Mouse (Mus musculus) adrenal gland (tissue): ENCODE results near the gene Cadm1.

Source experiments
- intact Hi-C: fragments of 180-260 bp; cut with DNase I; formaldehyde crosslinking; loops from one replicate; pipeline ENCODE4 v1.15.1; 2025

Gene Cadm1

DNA sequence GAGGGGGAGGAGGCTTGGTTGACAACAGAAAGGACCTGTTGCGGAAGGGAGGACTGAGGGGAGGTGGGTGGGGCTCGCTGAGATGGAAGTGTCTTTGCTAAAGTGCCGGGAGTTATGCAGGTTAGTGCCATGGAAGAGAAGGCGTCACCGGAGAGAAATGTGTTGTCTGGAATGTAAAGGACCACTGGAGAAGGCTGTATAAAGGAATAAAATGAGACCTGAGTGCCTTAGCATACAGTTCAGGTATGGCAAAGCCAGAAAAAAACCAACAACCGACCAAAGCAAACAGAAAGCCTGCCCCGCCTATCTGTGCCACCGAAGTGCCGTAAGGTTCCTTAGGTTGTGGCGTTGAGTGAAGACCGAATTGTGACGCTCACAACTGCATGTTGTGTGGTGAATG lies 18.4 kb downstream of the Cadm1 start:
- intact Hi-C loops: no loop called here

DNA sequence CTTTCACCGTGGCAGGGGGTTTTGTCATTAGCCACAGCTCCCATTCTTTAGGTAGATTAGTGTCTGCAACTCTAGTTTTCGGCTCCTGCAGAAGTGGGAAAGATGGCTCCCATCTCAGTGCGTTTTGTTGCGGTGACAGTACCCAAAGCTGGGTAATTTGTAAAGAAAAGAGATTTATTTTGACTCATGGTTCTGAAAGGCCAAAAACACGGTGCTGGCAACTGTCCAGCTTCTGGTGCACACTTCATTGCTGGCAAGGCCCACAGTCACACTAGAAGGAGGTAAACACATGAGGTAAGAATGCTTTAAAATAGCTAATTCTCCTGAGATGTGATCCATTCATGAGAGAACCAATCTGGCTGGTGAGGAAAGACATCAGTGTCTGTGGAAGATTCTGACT lies 18.9 kb downstream of the Cadm1 start:
- intact Hi-C loops: no loop called here

DNA sequence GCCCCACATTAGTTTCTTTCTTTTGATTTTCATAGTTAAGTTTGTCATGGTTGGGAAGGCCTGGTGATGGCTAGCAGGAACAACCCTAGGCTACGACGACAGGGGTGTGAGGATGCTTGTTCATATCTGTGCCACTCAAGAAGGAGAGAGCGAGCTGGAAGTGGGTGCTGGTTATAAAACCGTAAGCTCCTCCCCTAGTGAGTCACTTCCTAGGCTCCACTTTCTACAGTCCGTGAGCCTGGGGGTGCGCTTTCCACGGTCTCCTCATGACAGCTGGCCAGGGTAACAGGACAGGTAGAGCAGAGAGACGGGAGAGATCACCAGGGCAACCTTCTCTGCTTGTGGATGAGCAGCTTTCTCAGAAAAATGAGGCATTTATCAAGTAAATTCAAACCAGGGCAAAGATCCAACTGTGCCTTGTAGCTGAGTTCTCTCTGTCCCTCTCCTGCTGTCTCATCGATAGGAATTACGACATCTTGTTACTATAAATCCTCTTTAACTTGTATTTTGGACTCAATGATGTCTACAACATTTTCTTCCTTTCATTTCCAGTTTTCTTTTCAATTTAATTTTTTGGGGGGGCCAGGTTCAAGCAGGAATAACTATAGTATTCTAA lies 23.1 kb downstream of the Cadm1 start:
- intact Hi-C loops: no loop called here

DNA sequence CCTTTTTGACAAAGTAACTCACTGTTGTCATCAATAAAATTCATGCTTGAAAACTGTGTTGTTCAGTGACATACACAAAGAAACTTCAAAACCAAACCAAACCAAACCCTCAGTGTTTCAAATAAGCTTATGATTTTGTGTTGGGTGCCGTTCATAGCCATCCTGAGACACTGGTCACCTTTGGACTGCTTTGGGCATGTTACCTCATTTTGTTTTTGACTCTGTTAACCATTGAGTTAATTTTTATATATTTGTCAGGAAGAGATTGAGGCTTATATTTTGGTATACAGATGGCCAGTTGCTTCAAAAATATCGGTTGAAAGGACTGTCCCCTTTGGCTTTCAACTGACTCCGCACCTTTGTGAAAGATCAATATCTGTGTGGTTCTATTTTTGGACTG lies 30.8 kb downstream of the Cadm1 start:
- intact Hi-C loops: no loop called here

DNA sequence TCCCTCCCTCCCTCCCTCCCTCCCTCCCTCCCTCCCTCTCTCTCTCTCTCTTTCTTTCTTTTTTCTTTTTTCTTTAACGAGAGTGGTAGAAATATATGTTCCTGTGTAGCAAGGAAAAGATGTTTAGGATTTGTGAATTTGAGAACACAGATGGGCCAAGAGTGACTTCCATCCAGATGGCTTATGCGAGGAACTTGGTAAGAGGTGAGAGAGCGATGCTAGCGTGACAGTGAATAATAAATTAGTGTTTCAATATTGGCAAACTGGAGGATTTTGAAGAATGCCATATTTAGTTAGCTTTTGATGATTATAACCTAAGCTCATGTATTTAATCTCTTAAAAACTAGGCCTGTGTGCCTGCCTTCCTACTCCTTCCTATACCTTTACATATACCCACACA lies 31.6 kb downstream of the Cadm1 start:
- intact Hi-C loops: no loop called here

DNA sequence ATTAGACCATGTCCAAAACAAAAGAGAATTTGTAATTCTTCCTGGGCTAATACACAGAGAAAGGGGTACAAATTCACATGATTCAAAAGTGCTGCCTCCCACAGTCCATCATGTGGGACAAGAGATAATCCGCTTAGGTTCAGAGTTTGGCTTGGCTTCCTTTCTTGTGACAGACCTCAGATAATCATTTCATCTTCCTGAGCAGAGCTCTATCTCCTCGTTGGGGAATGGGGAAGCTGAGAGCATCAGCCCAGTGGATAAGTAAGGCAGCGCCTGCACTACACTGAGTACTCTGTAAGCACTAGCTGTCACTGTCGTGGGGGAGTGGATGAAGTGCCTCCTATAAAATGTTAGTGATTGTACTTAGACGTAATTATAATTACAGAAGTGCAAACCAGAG lies 35.1 kb downstream of the Cadm1 start:
- intact Hi-C loops: no loop called here

DNA sequence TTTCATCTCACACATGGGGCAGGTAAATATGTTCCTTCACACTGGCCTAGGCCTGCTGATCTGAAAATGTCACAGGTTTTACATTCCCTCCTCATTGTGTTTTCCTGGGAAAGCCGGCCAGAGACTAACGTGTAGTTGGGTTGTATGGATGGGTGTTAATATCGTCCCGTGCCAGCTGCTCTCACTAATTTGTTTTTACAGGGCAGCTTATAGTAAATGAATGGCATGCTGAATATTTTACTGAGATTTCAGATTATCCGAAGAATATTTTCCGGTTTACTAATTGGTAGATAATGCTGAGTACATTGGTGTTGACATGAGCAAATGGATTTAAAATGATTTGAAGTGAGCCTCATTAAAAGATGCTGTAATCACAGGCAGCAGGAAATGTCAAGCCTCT lies 37.9 kb downstream of the Cadm1 start:
- intact Hi-C loops: no loop called here

DNA sequence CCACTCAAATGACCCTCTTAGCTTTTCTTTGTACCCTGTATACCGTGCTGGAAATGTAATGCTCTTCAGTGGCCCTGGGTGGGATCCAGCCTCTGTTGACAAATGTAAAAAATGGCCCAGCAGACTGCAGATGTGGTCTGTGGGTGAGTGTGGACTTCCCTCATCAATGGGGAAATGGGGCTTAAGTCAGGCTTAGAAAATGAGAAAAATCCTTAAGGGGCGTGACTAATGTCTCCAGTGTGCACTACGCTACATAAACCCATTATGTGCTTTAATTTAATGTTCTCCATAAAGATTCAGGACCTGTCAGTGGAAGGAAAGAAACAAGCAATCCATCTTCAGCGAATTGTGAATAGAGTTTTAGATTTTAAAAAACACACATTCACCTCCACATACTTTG lies 40.2 kb downstream of the Cadm1 start:
- intact Hi-C loops: no loop called here

DNA sequence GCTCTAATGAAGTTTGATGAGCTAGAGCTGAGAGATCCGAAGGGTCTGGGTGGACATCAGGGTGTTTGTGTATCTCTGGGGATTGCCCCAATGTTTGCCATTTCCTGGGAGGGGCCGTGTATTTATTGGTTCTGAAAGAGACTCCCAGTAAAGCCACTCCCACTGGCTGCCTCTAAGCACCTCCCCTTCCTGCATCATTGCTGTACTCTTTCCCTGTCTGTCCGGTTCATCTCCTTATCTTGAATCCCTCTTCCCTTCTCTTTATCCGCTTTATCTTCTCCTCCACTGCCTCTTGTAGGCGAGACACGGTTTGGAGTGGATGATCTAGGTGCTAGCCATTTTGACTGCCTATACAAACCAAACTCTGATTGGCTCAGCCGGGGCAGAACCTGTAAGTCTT lies 41.5 kb downstream of the Cadm1 start:
- intact Hi-C loops: no loop called here

DNA sequence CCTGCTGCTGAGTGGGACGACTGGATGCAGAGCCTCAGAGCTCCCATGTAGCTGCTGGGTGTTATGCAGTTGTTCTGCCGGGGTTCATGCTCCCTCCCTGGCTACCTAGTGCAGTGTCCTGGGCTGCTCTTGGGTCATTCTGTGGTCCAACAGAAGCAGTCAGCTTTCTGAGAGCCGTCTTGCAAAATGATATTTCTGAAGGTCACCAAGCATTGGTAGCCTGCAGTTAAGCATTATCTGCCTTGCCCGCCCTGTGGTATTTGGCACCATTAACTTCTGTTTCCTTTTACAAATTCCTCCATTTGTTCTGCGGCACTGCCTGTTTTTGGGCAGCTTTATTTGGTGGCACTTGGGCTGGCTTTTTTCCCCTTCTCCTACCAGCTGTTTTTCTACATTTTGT lies 42.2 kb downstream of the Cadm1 start:
- intact Hi-C loops: no loop called here

DNA sequence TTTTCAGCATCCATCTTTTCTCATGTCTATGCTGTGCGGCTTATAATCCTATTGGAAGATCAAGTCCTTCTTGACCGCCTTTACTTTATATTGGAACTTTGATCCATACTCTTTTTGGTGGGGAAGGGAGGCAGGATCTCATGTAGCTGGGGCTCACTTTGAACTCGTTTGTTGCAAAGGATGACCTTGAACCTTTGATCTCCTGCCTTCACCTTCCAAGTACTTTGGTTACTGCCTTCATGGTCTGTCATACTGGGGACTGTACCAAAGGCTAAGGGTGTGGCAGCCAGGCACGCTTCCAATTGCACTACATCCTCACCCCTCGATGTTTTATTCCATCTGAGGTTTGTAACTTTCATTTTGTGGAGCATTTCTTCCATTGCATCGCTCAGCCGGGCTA lies 43.5 kb downstream of the Cadm1 start:
- intact Hi-C loops: no loop called here

DNA sequence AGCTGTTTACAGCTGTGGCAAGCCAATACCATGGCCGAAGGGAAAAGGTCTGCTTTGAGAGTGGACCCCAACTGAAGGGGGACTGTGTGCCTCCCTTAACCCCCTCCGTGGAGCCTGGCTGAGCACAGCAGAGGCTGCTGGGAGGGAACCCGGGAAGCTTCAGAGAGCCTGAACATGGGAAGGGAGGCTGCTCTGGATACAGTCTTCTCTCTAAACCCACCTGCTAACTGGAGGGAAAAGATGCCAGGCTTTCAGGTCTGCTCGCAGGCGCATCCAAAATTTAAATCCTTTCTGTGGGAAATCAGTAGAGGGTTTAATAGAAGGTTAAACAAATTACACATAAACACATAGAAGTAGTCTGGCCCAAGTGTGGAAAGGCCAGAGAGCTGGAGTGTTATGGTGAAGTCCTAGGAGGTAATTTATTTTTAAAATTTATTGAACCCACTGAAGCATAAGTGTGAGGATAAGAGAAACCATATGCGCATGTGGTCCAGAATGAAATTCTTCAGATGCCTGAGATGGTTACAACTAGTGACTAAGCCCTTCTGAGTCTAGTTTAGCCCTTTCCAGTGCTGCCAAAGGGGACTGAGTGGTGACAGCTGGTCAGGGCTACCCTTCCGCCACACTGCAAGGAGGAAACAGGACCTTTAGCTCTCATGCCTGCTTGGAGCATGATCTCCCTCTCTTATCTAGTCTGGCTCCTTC lies 44.9 kb downstream of the Cadm1 start:
- intact Hi-C loops: no loop called here

DNA sequence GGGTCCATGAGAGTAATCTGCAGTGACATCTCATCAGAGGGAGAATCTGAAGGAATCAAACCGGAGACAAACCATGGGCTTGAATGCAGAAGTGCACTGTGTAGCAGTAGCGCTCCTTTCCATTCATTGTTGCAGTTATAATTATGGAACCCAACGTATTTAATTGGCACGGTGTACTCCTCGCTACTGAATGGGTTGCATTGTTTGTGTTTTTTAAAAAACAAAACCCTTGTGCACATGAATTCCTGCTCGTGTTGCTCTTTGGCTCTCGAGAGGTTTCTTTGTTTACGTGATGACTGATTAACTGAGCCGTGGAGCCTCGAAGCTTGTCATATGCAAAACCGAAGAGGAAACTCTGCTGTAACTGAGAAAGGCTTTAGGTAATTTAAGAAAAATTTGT lies 45.8 kb downstream of the Cadm1 start:
- intact Hi-C loops: no loop called here

DNA sequence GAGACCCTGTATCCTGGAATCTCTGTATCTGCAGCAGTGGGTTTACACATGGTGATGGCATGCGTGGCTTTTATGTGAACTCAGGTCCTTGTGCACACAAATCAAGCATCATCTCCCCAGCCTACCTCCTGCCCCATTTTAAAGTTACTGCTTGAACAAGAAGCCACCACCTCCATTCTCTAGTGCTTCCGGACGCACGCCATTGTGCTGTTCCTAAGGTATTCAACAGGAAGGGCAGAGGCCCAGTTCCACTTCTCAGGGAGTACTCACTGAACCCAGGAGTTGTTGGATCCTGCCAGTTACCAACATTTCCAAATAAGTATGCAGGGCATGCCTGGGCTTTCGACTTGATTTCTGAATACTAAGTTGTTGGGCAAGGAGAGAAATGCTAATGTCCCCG lies 49.5 kb downstream of the Cadm1 start:
- intact Hi-C loops: no loop called here

DNA sequence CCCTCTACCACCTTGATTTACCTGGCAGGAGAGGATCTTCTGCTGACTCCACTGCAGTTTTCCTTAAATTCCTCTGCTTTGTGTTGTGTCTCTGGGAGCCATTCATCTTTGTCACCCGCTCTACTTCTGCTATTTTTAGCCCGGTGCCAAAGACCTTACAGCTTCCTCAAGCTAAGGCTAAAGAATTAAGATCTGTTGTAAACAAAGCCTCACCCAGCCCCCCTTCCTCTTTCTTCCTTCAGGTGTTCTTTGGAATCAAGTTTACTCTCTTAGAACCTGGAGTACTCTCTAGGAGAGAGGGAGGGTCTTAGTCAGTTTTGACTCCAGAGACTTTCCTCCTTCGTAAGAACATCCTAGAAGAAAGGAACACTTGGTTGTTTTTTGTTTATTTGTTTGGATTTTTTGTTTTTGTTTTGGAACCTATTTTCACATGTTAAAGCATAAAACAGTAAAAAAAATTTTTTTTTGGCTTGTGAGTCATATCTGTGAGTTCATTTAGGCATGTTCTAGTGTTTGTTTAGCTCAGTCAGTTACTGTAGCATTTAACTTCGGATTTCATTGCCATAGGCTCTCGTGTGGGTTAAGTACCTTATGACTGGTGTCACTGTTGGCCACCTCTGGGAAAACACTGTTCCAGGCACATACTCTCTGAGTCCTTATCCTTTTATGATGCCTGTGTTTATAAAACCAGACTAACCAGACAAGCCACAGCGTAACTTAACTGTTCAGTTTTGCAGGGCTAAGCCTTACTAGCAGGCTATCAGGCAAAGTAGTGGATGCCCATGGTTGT lies 51.8 kb downstream of the Cadm1 start:
- intact Hi-C loops: loop anchor here (10.0 kb wide), 1 partner anchor 113 kb away; no protein-coding TSS in a partner anchor

DNA sequence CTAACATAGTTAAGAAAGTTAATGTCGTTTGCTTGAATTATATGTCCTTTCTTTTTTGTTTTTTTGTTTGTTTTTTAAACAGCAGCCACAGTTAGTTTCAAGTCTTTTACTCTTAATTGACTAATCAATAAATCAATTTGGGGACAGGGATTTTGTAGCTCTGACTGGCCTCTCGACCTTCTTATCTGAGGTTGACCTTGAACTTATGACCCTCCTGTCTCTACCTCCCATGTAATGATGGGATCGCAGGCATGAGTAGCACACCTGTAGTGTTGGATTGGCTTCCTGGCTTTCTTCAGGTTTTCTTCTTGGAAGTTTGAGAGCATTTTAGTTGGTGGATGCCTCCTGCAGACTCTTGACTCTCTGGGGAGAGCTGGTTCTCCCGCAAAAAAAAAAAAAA lies 53.3 kb downstream of the Cadm1 start:
- intact Hi-C loops: loop anchor here (10.0 kb wide), 1 partner anchor 112 kb away; no protein-coding TSS in a partner anchor

DNA sequence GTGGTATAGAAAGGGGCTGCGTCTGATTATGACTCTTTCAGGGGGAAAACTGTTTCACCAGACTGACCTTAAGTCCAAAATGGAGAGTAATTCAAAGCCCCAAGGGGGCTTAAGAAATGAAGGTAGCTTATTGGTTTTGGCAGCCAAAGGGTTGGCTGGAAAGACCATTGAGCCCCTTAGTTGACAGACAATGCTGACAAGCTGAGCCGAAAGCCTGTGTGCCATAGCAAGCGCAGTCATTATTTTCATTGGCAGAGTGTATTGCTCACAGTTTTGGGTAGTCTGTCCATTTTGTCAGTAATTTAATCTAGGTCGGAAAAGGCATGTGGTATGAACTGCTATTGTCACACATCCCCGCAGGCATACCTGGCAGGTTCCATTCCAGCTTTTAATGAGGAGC lies 56.2 kb downstream of the Cadm1 start:
- intact Hi-C loops: loop anchor here (10.0 kb wide), 1 partner anchor 109 kb away; no protein-coding TSS in a partner anchor

DNA sequence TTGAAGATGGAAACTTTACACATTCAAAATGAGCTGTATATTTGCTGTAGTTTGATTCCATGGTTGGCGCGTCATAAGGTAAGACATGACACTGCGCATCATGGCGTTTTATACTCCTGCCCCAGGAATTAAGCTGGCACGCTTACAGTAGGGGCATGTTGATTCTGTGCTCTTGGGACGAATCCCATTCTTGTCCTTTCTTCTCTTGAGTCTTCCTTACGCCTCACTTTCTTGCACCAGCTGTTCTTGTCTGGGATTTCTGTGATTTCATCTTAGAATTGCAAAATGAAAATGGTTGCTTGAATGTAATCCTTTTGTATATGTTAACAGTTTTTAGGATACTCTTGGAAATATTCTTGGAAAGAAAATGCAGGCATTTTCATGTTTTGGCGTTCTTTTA lies 56.9 kb downstream of the Cadm1 start:
- intact Hi-C loops: loop anchor here (10.0 kb wide), 1 partner anchor 108 kb away; no protein-coding TSS in a partner anchor

DNA sequence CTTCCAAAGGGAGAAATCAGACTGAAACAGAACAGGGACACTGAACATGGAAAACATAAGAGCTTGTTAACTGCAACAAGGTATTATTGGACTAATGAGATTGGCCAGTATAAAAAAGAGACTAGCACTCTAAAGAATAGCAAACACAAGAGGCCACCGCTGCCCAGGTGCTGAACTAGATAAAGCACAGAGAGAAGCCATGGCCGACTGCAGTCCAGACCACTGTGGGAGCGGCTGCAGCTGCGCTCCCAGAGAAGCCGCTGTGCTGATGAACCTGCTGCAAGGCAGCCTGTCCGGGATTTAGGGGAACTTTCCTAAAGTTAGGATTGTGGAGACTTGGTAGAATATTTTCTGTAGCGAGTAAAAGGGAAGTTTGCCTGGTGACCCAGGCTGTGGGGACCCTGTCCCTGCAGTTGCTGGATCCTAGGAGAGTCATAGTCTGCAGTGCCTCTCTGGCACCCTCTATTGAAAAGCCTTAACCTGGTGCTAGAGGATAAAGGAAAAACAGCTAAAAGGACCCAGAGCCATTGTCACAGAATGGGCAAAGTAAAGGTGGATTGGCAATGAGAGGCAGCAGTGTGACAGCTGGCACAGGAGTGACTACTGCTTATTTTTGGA lies 57.7 kb downstream of the Cadm1 start:
- intact Hi-C loops: loop anchor here (10.0 kb wide), 1 partner anchor 107 kb away; no protein-coding TSS in a partner anchor

DNA sequence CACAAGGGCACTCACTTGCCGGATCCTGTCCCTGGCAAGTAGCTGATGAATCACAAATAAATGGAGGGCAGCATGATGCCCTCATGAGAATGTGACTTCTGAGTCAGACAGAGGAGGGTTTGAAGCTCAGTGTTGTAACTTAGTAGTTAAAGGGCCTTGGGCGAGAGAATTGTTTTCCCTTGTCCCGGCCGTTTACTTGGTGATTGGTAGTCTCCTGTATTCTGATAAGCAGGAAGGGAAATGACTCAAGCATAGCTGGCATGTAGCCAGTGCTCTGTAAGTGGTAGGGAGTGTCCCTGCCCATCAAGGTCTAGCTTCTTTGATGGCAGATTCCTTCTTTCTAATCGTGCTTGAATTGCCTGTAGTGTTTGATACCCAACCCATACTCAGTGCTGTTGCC lies 59.9 kb downstream of the Cadm1 start:
- intact Hi-C loops: loop anchor here (10.0 kb wide), 1 partner anchor 105 kb away; no protein-coding TSS in a partner anchor

DNA sequence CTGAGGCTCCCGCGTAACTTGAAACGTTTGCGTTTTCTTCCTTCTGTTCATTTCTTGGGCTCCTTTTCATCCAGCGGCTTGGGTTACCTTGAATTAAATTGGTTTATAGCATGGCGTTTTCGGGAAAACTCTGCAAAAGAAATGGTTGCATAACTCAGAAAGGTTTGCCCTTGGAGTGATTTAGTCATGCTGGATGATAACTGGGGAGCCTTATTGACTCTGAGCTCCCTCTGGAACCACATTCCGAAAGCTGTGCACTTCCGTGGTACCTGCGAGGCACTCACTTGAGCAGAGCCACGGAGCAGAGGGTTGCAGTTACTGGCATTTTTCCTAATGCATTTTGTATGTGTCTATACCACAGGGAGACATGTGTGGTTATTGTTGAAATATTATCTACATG lies 71.6 kb downstream of the Cadm1 start:
- intact Hi-C loops: no loop called here

DNA sequence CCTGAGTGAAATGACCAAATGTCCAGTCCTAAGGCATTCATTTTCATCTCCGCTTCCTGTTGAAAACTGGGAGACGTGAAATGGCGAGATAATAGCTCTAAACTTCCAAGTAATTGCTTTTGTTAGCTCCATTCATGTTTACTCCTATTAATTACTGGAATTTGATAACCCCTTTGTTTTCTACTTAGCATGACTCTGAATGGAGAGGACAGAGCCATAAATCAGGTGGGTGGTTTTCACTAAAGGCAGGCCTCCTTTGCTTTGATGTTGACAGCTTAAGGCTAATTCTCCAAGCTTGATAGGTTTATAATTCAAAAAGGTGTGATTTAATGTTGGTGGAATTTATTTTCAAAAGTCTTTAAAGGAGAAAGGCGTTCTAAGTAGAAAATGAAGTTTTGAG lies 74.0 kb downstream of the Cadm1 start:
- intact Hi-C loops: no loop called here
